Mouse (Mus musculus): ENCODE results near the gene Slc30a6. TPM values are rescaled to one million over a fixed set of nuclear protein-coding genes. Genes with fewer than 3 reads are reported as not detected.
"Not testable (repeated sequence)": the region's sequence is repeated elsewhere in the genome, so short reads cannot be mapped to it uniquely, and the experiment has no call there.

The Slc30a6 gene
- polyA plus RNA-seq, 1 experiment from 2014 or later: 37.4 TPM

GRCm38 (mm10) chr17:74455426-74455825 is 60.0 kb downstream of the Slc30a6 start:
- H3K9me3 ChIP-seq (ENCODE audit: control insufficient read depth, low read length): no peaks in the 10 kb centered on the region
- H3K27me3 ChIP-seq (replicated peaks; ENCODE audit: control insufficient read depth, insufficient read depth, low read length): no peaks in the 10 kb centered on the region
- WGBS: 76% methylated on average over 4 of the region's 4 CpGs
- H3K4me3 ChIP-seq (ENCODE audit: low read depth, low read length): no peak overlapping the region
- no peaks in the 10 kb centered on the region for H3K4me1 ChIP-seq (replicated peaks; ENCODE audit: control insufficient read depth, insufficient read depth, low read length)
- DNase-seq (ENCODE audit: low spot score) (no peak), ATAC-seq (replicated peaks; ENCODE audit: low FRiP score, low TSS enrichment, low read depth) (no peak)
- H3K27ac ChIP-seq (ENCODE audit: low read depth): no peak overlapping the region
- H3K9ac ChIP-seq (ENCODE audit: low read length): no peak overlapping the region
- H3K36me3 ChIP-seq (ENCODE audit: control insufficient read depth, insufficient read depth, low read length): no peaks in the 10 kb centered on the region
- no peak overlapping the region for H3K4me2 ChIP-seq (ENCODE audit: low read length)

- no peak overlapping the region for H3K4me3 ChIP-seq (ENCODE audit: low read depth, low read length)
- H3K4me2 ChIP-seq (ENCODE audit: low read length): no peak overlapping the region
- H3K4me1 ChIP-seq (replicated peaks; ENCODE audit: control insufficient read depth, insufficient read depth, low read length): no peaks in the 10 kb centered on the region
- WGBS: 89% methylated on average over 5 of the region's 5 CpGs
- H3K36me3 ChIP-seq (ENCODE audit: control insufficient read depth, insufficient read depth, low read length): no peaks in the 10 kb centered on the region
- H3K9ac ChIP-seq (ENCODE audit: low read length): no peak overlapping the region
- H3K9me3 ChIP-seq (ENCODE audit: control insufficient read depth, low read length): no peaks in the 10 kb centered on the region
- ATAC-seq (replicated peaks; ENCODE audit: low FRiP score, low TSS enrichment, low read depth): no peak
- no peaks in the 10 kb centered on the region for H3K27me3 ChIP-seq (replicated peaks; ENCODE audit: control insufficient read depth, insufficient read depth, low read length)
- H3K27ac ChIP-seq (ENCODE audit: low read depth): no peak overlapping the region
- no peak for DNase-seq (ENCODE audit: low spot score)
Measured at GRCm38 (mm10) chr17:74456825-74457224, 61.4 kb downstream of the Slc30a6 start.

GRCm38 (mm10) chr17:74457972-74458677 is 62.7 kb downstream of the Slc30a6 start:
- Histone ChIP-seq H3K36me3 (ENCODE audit: control insufficient read depth, insufficient read depth, low read length) (no peaks in the 10 kb centered on the region), H3K9ac (ENCODE audit: low read length) (no peak overlapping the region), H3K4me1 (replicated peaks; ENCODE audit: control insufficient read depth, insufficient read depth, low read length) (no peaks in the 10 kb centered on the region), H3K4me3 (ENCODE audit: low read depth, low read length) (peak overlapping the region; percentile 17), H3K27ac (ENCODE audit: low read depth) (peak overlapping the region; percentile 66), H3K27me3 (replicated peaks; ENCODE audit: control insufficient read depth, insufficient read depth, low read length) (no peaks in the 10 kb centered on the region), H3K4me2 (ENCODE audit: low read length) (peak overlapping the region; percentile 36), H3K9me3 (ENCODE audit: control insufficient read depth, low read length) (no peaks in the 10 kb centered on the region)
- peak; percentile 50; the same call in 1 of the 2 replicates for ATAC-seq (replicated peaks; ENCODE audit: low FRiP score, low TSS enrichment, low read depth)
- no peak for DNase-seq (ENCODE audit: low spot score)
- WGBS: 56% methylated on average over 10 of the region's 10 CpGs

GRCm38 (mm10) chr17:74458711-74459408 is 63.5 kb downstream of the Slc30a6 start, which contains the start of gene Nlrc4:
Gene Nlrc4, minus strand, starts transcription at chr17:74459142.
- Histone ChIP-seq H3K36me3 (ENCODE audit: control insufficient read depth, insufficient read depth, low read length) (no peaks in the 10 kb centered on the region), H3K4me1 (replicated peaks; ENCODE audit: control insufficient read depth, insufficient read depth, low read length) (no peaks in the 10 kb centered on the region), H3K27me3 (replicated peaks; ENCODE audit: control insufficient read depth, insufficient read depth, low read length) (no peaks in the 10 kb centered on the region), H3K4me3 (ENCODE audit: low read depth, low read length) (peak within 1 kb of the TSS; percentile 17), H3K9ac (ENCODE audit: low read length) (0 out of 2 replicates have a peak within 1 kb of the TSS, but pooled peaks have one; percentile 21), H3K9me3 (ENCODE audit: control insufficient read depth, low read length) (no peaks in the 10 kb centered on the region), H3K27ac (ENCODE audit: low read depth) (peak within 1 kb of the TSS; percentile 66), H3K4me2 (ENCODE audit: low read length) (peak within 1 kb of the TSS; percentile 36)
- WGBS: 53% methylated on average over 8 of the region's 8 CpGs
- ATAC-seq (replicated peaks; ENCODE audit: low FRiP score, low TSS enrichment, low read depth) (peak; percentile 41; the same call in 1 of the 2 replicates), DNase-seq (ENCODE audit: low spot score) (peak; percentile 55)

GRCm38 (mm10) chr17:74463510-74463909 is 68.1 kb downstream of the Slc30a6 start:
- Histone ChIP-seq H3K27me3 (replicated peaks; ENCODE audit: control insufficient read depth, insufficient read depth, low read length) (no peaks in the 10 kb centered on the region), H3K27ac (ENCODE audit: low read depth) (no peak overlapping the region), H3K9me3 (ENCODE audit: control insufficient read depth, low read length) (no peaks in the 10 kb centered on the region), H3K9ac (ENCODE audit: low read length) (no peak overlapping the region), H3K36me3 (ENCODE audit: control insufficient read depth, insufficient read depth, low read length) (no peaks in the 10 kb centered on the region), H3K4me1 (replicated peaks; ENCODE audit: control insufficient read depth, insufficient read depth, low read length) (no peaks in the 10 kb centered on the region), H3K4me3 (ENCODE audit: low read depth, low read length) (no peak overlapping the region), H3K4me2 (ENCODE audit: low read length) (no peak overlapping the region)
- ATAC-seq (replicated peaks; ENCODE audit: low FRiP score, low TSS enrichment, low read depth) (peak; percentile 71; the same call in 1 of the 2 replicates), DNase-seq (ENCODE audit: low spot score) (no peak)

- WGBS: 78% methylated on average over 2 of the region's 2 CpGs
- not testable (repeated sequence) for H3K4me3 ChIP-seq (ENCODE audit: low read depth, low read length); ATAC-seq (replicated peaks; ENCODE audit: low FRiP score, low TSS enrichment, low read depth); H3K27ac ChIP-seq (ENCODE audit: low read depth); DNase-seq (ENCODE audit: low spot score); H3K9me3 ChIP-seq (ENCODE audit: control insufficient read depth, low read length); H3K27me3 ChIP-seq (replicated peaks; ENCODE audit: control insufficient read depth, insufficient read depth, low read length); H3K36me3 ChIP-seq (ENCODE audit: control insufficient read depth, insufficient read depth, low read length); H3K9ac ChIP-seq (ENCODE audit: low read length); H3K4me2 ChIP-seq (ENCODE audit: low read length); H3K4me1 ChIP-seq (replicated peaks; ENCODE audit: control insufficient read depth, insufficient read depth, low read length)
Measured at GRCm38 (mm10) chr17:74467981-74468380, 72.6 kb downstream of the Slc30a6 start.

- ATAC-seq (replicated peaks; ENCODE audit: low FRiP score, low TSS enrichment, low read depth); DNase-seq (ENCODE audit: low spot score): not testable (repeated sequence)
- 83% methylated on average over 6 of the region's 6 CpGs for WGBS
Measured at GRCm38 (mm10) chr17:74470133-74470532, 74.7 kb downstream of the Slc30a6 start.

More at GRCm38 (mm10) chr17:74470133-74470532, 74.7 kb downstream of the Slc30a6 start:
- not testable (repeated sequence) for H3K4me3 ChIP-seq (ENCODE audit: low read depth, low read length); H3K27ac ChIP-seq (ENCODE audit: low read depth); H3K4me2 ChIP-seq (ENCODE audit: low read length); H3K4me1 ChIP-seq (replicated peaks; ENCODE audit: control insufficient read depth, insufficient read depth, low read length); H3K27me3 ChIP-seq (replicated peaks; ENCODE audit: control insufficient read depth, insufficient read depth, low read length); H3K36me3 ChIP-seq (ENCODE audit: control insufficient read depth, insufficient read depth, low read length); H3K9ac ChIP-seq (ENCODE audit: low read length); H3K9me3 ChIP-seq (ENCODE audit: control insufficient read depth, low read length)
